Mouse (Mus musculus): Measurements from ENCODE around the gene Lrp6.

Lrp6 gene

DNA sequence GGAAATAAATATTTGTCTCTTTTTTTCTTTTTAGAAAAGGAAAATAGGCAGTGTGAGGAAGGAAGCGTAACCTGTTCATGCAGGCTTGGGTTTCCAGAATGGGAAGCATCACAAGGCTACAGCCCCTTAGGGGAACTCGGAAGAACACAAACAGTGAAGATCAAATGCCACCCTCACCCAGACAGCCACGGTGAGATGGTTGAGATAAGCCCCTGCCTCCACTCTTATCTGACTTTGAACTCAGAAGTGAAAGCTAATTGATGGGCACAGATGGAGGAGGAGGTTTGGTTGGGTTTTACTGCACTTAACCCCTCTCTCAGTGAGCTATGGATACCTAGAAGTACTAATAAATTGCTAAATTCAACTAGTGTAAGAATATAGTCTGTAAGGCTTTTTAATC is 33.7 kb downstream of the Lrp6 start:
- no peak for DNase-seq (ENCODE audit: inconsistent ontology term)

GRCm38 (mm10) chr6:134531950-134532349 is 34.8 kb downstream of the Lrp6 start:
- DNase-seq (ENCODE audit: inconsistent ontology term), result no peak

DNA sequence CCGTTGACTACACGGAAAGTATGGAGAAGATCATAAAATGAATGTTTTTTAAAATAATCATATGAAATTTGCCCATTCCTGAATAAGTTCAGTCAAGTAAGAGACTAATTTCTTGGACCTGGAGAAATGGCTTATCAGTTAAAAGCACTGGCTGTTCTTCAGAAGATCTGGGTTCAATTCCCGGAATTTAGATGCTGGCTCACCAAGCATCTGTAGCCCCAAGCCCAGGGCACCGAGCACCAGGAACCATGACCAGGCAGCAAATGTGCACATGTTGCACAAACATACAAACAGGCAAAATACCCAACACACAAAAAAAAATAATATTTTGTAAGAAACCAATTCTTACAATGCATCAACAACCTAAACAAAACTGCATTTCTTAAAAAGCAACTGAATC is 37.4 kb downstream of the Lrp6 start:
- no peak for DNase-seq (ENCODE audit: inconsistent ontology term)

DNA sequence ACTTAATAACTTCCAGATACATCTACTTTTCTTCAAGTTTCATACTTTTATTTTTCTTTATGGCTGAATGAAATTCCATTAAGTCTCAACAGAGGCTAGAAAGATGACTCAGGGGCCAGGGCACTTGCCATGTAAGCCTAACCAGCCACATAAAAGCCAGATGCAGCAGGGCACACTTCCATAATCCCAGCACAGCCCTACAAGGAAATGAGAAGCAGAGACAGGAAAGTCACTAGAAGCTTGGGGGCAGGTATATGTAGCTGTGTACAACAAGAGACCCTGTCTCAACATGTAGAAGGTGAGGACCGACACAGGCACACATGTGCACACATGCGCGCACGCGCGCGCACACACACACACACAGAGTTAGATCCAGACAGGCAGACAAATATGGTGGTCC is 38.4 kb downstream of the Lrp6 start:
- peak; percentile 64 for DNase-seq (ENCODE audit: inconsistent ontology term)

- DNase-seq (ENCODE audit: inconsistent ontology term), result peak; percentile 45
Measured at GRCm38 (mm10) chr6:134527596-134528128, 39.1 kb downstream of the Lrp6 start.

DNA sequence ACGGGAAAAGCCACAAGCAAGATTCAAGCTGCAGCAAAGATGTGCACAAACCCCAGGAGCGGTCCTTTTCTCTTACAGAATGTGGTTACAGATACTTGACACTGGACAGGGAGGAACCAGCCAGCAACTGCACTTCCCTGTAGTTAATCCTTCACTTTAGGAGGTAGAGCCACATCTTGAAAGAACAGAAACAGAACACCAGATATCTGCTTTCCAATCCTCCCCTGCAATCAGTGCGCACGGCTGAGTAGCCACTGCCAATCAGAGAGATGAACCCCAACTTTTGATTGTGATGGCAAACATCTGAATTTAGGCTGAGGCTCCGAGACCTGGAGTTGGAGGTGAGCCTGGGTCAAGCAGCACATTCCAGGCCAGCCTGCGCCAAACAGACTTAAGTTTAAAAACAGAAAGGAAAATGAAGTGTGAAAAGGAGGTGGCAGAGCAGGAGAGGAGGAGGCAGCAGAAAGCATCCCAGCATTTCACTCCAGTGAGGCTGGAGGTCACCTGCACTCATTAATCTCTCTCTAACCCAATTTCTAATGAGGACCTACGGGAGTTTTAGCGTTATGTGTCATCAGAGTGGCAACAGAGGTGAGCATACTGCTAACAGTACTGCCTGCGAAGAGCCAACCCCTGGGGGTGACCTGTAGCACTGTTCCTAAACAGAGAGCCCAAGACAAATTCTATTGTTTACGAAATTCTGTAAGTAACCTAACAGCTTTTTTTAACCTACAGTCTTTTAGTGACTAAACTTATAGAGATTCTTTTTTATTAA is 39.8 kb downstream of the Lrp6 start:
- no peak for DNase-seq (ENCODE audit: inconsistent ontology term)

DNA sequence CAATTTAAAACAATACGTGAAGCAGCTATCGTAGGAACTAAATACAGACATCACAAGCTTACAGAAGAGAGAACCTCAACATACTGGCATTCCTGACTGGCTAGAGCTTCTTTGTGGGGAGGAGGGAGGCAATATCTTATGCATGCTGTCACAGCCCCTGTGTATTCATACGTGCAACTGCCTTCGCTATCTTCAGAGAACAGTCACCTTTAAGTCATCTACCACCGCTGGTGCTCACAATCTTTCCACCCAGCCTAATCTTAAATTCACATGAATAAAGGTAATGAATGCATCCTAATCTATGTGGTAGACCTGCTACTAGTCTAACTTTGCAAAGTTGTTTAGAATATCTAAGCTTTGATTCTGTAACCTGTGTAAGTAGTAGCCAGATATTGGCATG is 40.5 kb downstream of the Lrp6 start:
- no peak for DNase-seq (ENCODE audit: inconsistent ontology term)

- no peak for DNase-seq (ENCODE audit: inconsistent ontology term)
Measured at GRCm38 (mm10) chr6:134521411-134521810, 45.4 kb downstream of the Lrp6 start.

DNA sequence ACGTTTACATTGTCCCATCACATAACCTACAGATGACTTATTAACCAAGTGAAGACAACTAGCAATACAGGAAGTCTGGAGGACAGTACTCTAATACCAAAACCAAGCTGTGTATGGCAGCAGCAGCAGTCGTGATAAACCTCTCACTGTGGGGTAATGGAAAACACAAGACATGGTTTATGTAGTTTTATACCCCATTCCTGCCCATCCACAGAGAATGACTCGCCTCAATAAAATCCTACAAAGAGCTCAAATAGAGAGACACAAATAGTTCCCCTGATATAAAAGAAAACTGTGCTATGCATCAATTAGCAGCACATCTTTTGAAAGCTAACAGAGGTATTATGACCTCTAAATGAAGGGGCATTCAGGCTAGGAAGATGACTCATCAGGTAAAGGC is 45.9 kb downstream of the Lrp6 start:
- DNase-seq (ENCODE audit: inconsistent ontology term), result peak; percentile 88

DNA sequence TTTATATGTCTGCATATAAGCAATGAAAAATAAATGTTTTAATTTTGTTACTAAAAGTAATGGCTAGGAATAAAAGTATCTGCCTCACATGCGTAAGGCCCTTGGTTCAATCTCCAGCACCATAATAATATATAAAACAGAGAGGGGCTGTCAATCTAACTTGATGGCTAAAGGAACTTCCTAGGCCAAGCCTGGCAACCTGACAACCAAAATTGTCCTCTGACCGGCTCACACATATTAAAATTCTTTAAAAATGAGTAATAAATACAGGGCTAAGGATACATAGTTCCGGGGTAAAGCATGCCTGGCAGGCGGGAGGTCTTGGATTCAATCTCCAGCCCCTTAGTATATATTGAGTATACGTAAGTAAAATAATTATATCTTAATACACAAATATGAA is 48.3 kb downstream of the Lrp6 start:
- DNase-seq (ENCODE audit: inconsistent ontology term), result no peak

DNA sequence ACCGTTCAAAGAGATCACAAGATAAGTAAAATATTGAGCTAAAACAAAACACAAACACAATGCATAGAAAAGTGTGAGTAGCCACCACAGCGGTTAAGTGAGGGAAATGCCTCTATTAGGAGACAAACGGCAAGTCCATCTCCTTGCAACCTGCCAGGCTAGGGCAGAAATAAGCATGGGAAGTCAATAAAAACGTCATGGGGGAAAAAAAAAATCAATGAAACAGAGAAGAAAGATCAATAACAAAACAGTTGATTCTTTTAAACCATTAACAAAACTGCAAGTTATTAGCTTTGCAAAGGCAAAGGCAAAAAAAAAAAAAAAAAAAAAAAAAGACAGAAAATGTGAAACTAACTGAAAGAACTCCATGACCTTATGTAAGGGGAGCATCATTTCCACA is 49.6 kb downstream of the Lrp6 start:
- no peak for DNase-seq (ENCODE audit: inconsistent ontology term)

DNA sequence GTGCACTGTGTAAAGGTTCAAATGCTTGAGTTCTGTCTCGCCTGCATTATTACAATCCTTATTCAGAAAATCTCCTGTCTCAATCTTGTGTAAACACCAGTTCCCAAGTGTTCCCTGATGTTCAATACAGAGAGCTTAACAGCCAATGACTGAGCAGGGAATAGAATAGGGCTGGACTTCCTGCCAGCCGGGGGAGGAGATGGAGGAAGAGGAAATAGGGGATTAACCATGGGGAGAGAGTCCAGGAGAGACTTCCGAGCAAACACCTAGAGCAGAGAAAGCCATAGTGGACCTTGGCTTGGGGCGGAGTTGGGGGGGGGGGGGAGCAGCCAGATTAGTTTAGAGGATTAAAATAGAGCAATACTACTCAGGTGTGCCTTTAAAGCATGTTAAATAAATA is 51.3 kb downstream of the Lrp6 start:
- DNase-seq (ENCODE audit: inconsistent ontology term), result no peak

DNA sequence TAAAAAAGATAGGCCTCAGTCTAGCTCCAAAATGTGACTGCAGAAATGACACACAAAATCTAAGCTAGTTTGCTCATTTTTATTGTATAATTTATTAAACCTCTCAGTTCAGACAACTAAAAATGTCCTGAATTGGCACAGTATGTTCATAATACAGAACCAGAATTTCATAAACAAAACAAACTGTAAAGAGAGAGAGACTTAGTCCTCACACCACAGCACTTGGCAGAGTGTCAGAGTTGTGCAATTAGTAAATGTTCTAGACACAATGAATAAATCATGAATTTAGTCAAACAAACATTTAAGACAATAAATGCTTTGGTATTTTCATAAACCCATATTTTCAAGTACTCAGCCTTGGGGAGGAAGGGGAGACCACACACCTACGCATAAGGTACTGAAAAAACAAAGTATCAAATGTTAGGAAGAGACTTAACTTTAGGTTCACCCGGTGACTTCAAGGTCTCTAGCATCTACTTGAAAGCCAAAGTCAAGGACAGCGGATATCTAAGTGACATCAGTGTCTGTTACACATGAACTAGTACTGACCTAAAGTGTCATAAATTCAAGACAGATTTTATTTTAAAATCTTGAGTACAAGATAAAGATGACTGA is 52.8 kb downstream of the Lrp6 start:
- DNase-seq (ENCODE audit: inconsistent ontology term), result peak; percentile 50

- peak; percentile 47 for DNase-seq (ENCODE audit: inconsistent ontology term)
Measured at GRCm38 (mm10) chr6:134513011-134513410, 53.8 kb downstream of the Lrp6 start.

GRCm38 (mm10) chr6:134512478-134512877 is 54.3 kb downstream of the Lrp6 start:
- DNase-seq (ENCODE audit: inconsistent ontology term), result peak; percentile 79

GRCm38 (mm10) chr6:134511118-134511517 is 55.6 kb downstream of the Lrp6 start:
- DNase-seq (ENCODE audit: inconsistent ontology term), result no peak

- peak; percentile 33 for DNase-seq (ENCODE audit: inconsistent ontology term)
Measured at GRCm38 (mm10) chr6:134510280-134510679, 56.5 kb downstream of the Lrp6 start.

GRCm38 (mm10) chr6:134509731-134510226 is 57.0 kb downstream of the Lrp6 start:
- peak; percentile 44 for DNase-seq (ENCODE audit: inconsistent ontology term)

DNA sequence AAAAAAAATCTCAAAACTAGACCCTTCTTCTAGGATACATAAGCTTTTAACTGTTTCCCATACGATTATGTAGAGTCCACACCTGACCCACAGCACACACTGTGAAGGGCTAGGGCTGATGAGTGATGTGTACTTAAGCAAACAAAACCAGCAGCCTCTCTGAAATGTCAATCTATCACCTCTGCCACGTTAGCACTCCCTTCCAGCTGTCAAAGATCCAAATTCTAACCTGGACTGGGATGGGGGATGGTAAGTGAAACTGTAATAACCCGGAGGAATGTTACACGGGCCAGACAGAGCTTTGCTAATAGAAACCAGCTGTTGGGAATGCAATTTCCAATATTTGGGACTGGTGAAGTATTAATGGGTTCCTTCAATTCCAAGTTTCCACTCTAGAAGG is 61.9 kb downstream of the Lrp6 start:
- no peak for DNase-seq (ENCODE audit: inconsistent ontology term)

DNA sequence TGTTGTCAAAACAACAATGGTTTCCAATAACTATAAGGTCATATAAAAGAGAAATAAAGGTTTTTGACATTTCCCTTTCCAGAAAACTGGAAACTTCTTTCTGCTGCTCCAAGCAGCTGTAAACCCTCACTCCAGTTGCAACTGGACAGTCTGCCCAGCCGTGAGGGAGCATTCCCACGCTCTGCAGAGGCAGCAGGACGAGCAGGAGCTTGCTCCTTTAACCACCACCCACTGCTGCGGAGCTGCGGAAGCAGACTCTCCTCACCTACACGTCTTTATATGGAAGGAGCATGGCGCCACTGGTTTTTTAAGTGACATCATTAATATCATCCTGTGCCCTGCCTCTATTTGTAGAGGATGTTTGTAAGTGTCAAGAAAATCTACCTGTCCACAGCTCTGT is 64.4 kb downstream of the Lrp6 start:
- DNase-seq (ENCODE audit: inconsistent ontology term), result no peak

DNA sequence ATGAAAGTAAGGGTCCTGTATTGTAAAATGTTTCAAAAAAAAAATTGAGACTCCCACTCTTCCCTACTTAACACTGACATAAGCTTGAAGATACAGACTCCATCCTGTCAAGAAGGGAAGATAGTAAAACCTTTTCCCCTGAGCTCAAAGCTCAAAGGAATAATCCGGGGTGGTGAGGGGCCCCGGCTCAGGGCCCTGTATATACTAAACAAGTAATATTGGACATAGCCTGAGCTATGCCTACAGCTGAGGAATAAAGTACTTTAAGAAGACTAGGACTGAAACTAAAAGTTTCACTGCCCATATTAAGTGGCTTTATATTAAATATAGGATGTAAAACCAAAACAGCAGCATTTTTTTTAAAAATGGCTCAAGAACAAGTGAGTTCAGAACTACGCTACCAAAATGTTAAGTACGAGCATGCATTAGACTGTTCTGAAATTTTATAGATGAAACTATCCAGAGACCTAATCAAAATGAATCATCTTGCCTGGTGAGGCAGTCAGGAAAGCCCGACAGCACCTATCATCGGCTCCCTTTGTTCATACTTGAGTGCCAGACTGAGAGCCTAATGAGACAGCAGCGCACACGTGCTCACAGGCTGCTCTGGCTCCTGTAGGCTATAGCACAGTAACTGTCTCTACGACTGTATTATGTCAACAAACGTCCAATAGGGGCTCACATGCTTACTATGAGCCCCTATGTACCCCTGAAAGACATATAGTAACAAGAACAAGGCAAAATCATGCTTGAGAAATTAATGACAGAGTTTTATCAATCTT is 66.2 kb downstream of the Lrp6 start:
- peak; percentile 52 for DNase-seq (ENCODE audit: inconsistent ontology term)

GRCm38 (mm10) chr6:134499089-134499488 is 67.7 kb downstream of the Lrp6 start:
- DNase-seq (ENCODE audit: inconsistent ontology term), result no peak

All from Muller cell, postnatal 12 days (primary cell).